Mouse (Mus musculus): ENCODE measurements at regions not wholly inside any gene's neighbourhood (a gene's known extent, or its start where the extent isn't known, plus 50 kb on each side); places are given as distances from the start of the nearest gene placed in this dataset.

DNA sequence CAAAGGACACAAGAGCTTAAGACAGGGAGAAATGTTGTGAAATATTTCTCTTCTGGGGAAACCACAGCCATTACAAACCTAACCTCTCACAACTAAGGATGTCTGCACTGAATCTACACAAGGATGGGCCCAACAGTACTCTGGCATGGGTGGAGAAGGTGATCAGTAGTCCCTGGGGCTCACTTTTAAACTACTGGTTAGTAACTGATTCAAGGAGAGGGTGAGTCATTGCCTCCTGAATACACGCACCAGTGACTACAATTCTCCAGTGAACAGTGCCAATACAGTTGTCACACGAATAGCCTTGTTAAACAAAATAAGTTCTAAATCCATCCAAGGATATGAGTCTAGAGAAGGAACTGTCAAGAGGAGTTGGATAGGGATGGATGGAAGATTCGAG, 232.6 kb upstream of the Gm21830 start:
- Histone ChIP-seq H3K27me3 (no peaks in the 10 kb centered on the region), H3K27ac (replicated peaks) (no peak overlapping the region), H3K4me1 (no peaks in the 10 kb centered on the region), H3K4me3 (no peak overlapping the region), H3K9me3 (no peaks in the 10 kb centered on the region), H3K4me2 (replicated peaks) (no peak overlapping the region), H3K36me3 (no peaks in the 10 kb centered on the region), H3K9ac (replicated peaks) (no peak overlapping the region)
- 87% methylated on average over 3 of the region's 3 CpGs for WGBS
- no peak for ATAC-seq (ENCODE audit: low FRiP score, low read depth)

DNA sequence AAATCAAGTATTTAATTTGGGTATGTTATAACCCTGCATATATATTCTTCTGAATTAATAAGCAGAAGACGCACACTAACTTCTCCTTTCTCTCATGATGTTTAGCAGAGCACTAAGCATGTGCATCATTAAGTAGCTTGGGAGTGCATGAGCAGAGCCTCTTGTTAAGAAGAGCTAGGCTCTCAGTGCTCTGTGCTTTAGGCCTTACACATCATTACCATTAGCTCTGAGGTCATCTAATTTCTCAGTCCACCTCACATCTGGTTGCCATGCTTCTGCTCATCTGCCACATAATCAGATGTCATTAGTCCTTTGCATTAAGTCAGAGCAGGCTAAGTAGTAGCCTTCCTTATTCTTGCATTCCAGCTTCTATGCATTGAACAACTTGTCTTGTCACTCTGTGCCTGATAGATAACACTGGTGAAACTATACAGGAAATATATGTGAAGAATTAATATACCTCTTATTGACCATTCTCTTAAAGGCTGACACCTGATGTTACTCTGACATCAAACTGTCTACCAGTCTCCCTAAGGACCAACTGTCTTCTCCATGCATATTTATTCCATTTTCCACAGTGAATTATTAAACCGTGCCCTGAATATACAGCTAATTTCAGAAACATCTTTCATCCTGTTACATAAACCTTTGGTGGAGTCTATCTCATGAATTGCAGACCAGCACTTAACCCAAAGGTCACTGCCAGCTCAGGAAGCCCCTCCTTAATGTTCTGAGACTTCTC, 192.3 kb upstream of the Gm21830 start:
- no peak overlapping the region for H3K27ac ChIP-seq (replicated peaks)
- no peaks in the 10 kb centered on the region for H3K36me3 ChIP-seq
- H3K9me3 ChIP-seq, result no peaks in the 10 kb centered on the region
- no peaks in the 10 kb centered on the region for H3K4me1 ChIP-seq
- H3K27me3 ChIP-seq, result no peaks in the 10 kb centered on the region
- H3K9ac ChIP-seq (replicated peaks), result no peak overlapping the region
- peak; percentile 74 for ATAC-seq (ENCODE audit: low FRiP score, low read depth)
- H3K4me2 ChIP-seq (replicated peaks), result no peak overlapping the region
- no peak overlapping the region for H3K4me3 ChIP-seq
- WGBS, result 74% methylated on average over 2 of the region's 2 CpGs

DNA sequence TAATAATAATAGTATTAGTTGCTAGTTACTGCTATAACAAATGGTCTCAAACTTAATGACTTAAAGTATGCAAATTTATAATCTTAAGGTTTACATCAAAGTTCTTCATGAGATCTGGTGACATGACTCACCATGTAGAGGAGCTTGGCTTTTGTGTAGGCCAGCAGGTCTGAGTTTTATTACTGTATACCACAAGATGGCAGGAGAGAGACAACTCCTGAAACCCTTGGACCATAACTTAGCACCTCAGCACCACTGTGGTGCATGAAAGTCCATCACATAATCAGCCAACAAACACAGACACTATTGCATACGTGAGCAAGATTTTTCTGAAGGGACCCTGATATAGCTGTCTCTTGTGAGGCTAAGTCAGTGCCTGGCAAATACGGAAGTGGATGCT, 187.2 kb upstream of the Gm21830 start:
- no peaks in the 10 kb centered on the region for H3K9me3 ChIP-seq
- no peak overlapping the region for H3K4me3 ChIP-seq
- 95% methylated on average over 2 of the region's 2 CpGs for WGBS
- no peak overlapping the region for H3K9ac ChIP-seq (replicated peaks)
- H3K27ac ChIP-seq (replicated peaks), result no peak overlapping the region
- H3K27me3 ChIP-seq, result no peaks in the 10 kb centered on the region
- H3K4me2 ChIP-seq (replicated peaks), result no peak overlapping the region
- H3K36me3 ChIP-seq, result no peaks in the 10 kb centered on the region
- H3K4me1 ChIP-seq, result no peaks in the 10 kb centered on the region
- ATAC-seq (ENCODE audit: low FRiP score, low read depth), result 0 out of 2 replicates have a peak, but pooled peaks have one; percentile 36

DNA sequence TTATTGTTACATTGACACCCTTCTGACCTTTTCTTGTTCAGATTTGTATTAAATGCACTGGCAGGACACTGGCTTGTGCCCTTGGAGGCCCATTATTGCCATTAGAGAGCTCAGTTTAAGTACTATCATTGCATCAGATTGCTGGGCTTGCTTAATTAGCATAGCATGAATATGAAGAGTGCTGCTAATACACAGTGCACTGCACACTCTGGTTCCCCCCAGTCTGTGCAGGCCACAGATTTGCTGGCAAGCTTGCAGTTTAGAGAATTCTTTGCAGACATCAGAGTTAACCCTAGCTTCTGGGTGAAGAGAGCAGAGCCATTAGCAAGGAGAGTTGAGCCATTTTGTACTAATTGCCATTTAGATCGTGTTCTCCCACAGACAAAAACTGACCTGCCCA, 156.1 kb upstream of the Gm21830 start:
- Histone ChIP-seq H3K36me3 (no peaks in the 10 kb centered on the region), H3K4me2 (replicated peaks) (no peak overlapping the region), H3K9ac (replicated peaks) (no peak overlapping the region), H3K27ac (replicated peaks) (no peak overlapping the region), H3K4me1 (no peaks in the 10 kb centered on the region), H3K4me3 (no peak overlapping the region), H3K9me3 (no peaks in the 10 kb centered on the region), H3K27me3 (no peaks in the 10 kb centered on the region)
- ATAC-seq (ENCODE audit: low FRiP score, low read depth), result peak; percentile 56; the same call in 1 of the 2 replicates
- 69% methylated on average over 1 of the region's 1 CpGs for WGBS
